Mouse (Mus musculus): ENCODE data around the gene Klk14. TPM values are rescaled to one million over a fixed set of nuclear protein-coding genes. Genes with fewer than 3 reads are reported as not detected.

Klk14 gene
- polyA plus RNA-seq, 1 experiment from 2014 or later, result not detected

- no peaks in the 10 kb centered on the region for H3K9me3 ChIP-seq (ENCODE audit: control insufficient read depth, low read length)
- no peaks in the 10 kb centered on the region for H3K27me3 ChIP-seq (replicated peaks; ENCODE audit: control insufficient read depth, insufficient read depth, low read length)
- H3K4me1 ChIP-seq (replicated peaks; ENCODE audit: control insufficient read depth, insufficient read depth, low read length), result no peaks in the 10 kb centered on the region
- no peak within 1 kb of the TSS for H3K4me3 ChIP-seq (replicated peaks; ENCODE audit: low read length)
- ATAC-seq, result no peak
- H3K27ac ChIP-seq (ENCODE audit: low read length), result no peak within 1 kb of the TSS
- no peak within 1 kb of the TSS for H3K9ac ChIP-seq (replicated peaks; ENCODE audit: low read depth, low read length)
- H3K36me3 ChIP-seq (ENCODE audit: control insufficient read depth, insufficient read depth), result no peaks in the 10 kb centered on the region
- WGBS, result 54% methylated on average over 4 of the region's 4 CpGs
- no peak within 1 kb of the TSS for H3K4me2 ChIP-seq (ENCODE audit: low read length)
Measured at GRCm38 (mm10) chr7:43712267-43712666, 22.0 kb downstream of the Klk14 start, which contains the start of gene Klk13. Klk13 (plus strand) TSS chr7:43712567.

DNA sequence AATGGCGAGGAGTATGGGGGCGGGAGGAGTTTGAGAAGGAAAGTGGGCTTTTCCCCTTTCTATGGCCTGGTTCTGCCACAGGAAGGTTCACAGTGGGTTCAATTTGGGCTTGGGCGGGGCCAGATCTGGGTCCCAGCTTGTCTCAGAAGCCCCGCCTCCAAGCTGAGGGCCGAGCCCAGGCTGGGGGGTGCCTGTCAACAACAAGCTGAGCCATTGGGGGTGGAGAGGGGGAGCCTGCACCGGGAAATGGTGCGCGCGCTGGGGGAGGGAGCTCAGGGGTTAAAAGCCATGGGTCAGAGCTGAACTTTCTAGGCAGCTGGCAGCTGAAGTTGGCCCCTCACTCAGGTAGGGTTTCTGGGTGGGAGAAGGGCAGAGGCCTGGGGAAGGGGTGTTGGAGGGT lies 22.7 kb downstream of the Klk14 start:
- Histone ChIP-seq H3K9me3 (ENCODE audit: control insufficient read depth, low read length) (no peaks in the 10 kb centered on the region), H3K27me3 (replicated peaks; ENCODE audit: control insufficient read depth, insufficient read depth, low read length) (no peaks in the 10 kb centered on the region), H3K36me3 (ENCODE audit: control insufficient read depth, insufficient read depth) (no peaks in the 10 kb centered on the region), H3K9ac (replicated peaks; ENCODE audit: low read depth, low read length) (no peak overlapping the region), H3K4me1 (replicated peaks; ENCODE audit: control insufficient read depth, insufficient read depth, low read length) (no peaks in the 10 kb centered on the region), H3K4me2 (ENCODE audit: low read length) (no peak overlapping the region), H3K27ac (ENCODE audit: low read length) (no peak overlapping the region), H3K4me3 (replicated peaks; ENCODE audit: low read length) (no peak overlapping the region)
- ATAC-seq, result no peak
- 12% methylated on average over 9 of the region's 9 CpGs for WGBS

DNA sequence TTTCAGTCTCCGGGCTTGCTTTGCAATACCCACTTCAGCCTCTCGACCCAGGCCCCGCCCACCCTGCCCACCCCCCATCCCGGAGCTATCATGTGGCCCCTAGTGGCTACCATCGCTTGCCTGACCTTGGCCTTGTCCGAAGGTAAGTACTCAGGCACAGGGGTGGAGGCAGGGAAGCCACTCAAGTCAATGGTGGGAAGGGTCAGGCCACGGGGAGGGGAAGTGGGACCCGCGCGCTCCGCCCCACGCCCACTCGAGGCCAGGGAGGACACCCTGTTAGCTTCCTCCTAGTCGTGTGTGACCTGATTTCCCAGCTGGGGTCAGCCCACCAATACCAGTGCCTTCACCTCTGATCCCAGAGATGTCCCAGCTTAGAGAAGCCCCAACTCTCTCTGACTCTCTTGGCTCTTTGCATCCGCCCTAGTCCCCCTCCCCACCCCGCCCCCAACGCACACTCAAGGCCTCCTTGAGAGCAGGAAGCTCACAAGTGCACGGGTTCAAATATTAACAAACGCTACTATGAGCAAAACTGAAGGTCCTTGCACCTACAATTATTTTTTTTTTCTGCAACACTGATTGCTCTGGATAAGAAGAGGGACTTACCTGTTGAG lies 23.6 kb downstream of the Klk14 start:
- WGBS, result 8% methylated on average over 17 of the region's 19 CpGs
- Histone ChIP-seq H3K27me3 (replicated peaks; ENCODE audit: control insufficient read depth, insufficient read depth, low read length) (no peaks in the 10 kb centered on the region), H3K4me3 (replicated peaks; ENCODE audit: low read length) (no peak overlapping the region), H3K36me3 (ENCODE audit: control insufficient read depth, insufficient read depth) (no peaks in the 10 kb centered on the region), H3K4me2 (ENCODE audit: low read length) (no peak overlapping the region; the same call in 1 of the 2 replicates), H3K9me3 (ENCODE audit: control insufficient read depth, low read length) (no peaks in the 10 kb centered on the region), H3K9ac (replicated peaks; ENCODE audit: low read depth, low read length) (no peak overlapping the region), H3K4me1 (replicated peaks; ENCODE audit: control insufficient read depth, insufficient read depth, low read length) (no peaks in the 10 kb centered on the region), H3K27ac (ENCODE audit: low read length) (no peak overlapping the region)
- ATAC-seq, result no peak

Other genes with a start within 250 kb of the Klk14 start
- gene Cldnd2, start 249.6 kb upstream of the Klk14 start, polyA plus RNA-seq (2015; fragmentation: Nextera tagmentation; extraction: Ambion mirVana), result not detected in 2 replicates
- gene Etfb, start 246.3 kb upstream of the Klk14 start, polyA plus RNA-seq (2015; fragmentation: Nextera tagmentation; extraction: Ambion mirVana), result 123 and 127 TPM in 2 replicates
- 0.42 TPM in 1 of 2 replicates, not detected in the other for gene Gm45233, start 246.3 kb upstream of the Klk14 start, polyA plus RNA-seq (2015; fragmentation: Nextera tagmentation; extraction: Ambion mirVana)
- gene Vsig10l, start 227.3 kb upstream of the Klk14 start, polyA plus RNA-seq (2015; fragmentation: Nextera tagmentation; extraction: Ambion mirVana), result 5.5 and 7.3 TPM in 2 replicates
- 4.3 and 4.5 TPM in 2 replicates for gene Iglon5, start 200.3 kb upstream of the Klk14 start, polyA plus RNA-seq (2015; fragmentation: Nextera tagmentation; extraction: Ambion mirVana)
- not detected in 2 replicates for gene 4931406B18Rik, start 184.5 kb upstream of the Klk14 start, polyA plus RNA-seq (2015; fragmentation: Nextera tagmentation; extraction: Ambion mirVana)
- gene Cd33, start 146.0 kb upstream of the Klk14 start, polyA plus RNA-seq (2015; fragmentation: Nextera tagmentation; extraction: Ambion mirVana), result 0.92 and 1.9 TPM in 2 replicates
- gene Zfp658, start 128.2 kb upstream of the Klk14 start, polyA plus RNA-seq (2015; fragmentation: Nextera tagmentation; extraction: Ambion mirVana), result 12.5 TPM in 2 replicates
- gene Zfp719, start 110.8 kb upstream of the Klk14 start, polyA plus RNA-seq (2015; fragmentation: Nextera tagmentation; extraction: Ambion mirVana), result 18.5 and 20.9 TPM in 2 replicates
- gene Zfp819, start 83.2 kb upstream of the Klk14 start, polyA plus RNA-seq (2015; fragmentation: Nextera tagmentation; extraction: Ambion mirVana), result 0.23 and 0.26 TPM in 2 replicates
- gene Ceacam18, start 55.7 kb upstream of the Klk14 start, polyA plus RNA-seq (2015; fragmentation: Nextera tagmentation; extraction: Ambion mirVana), result not detected in 2 replicates
- 0.12 and 0.29 TPM in 2 replicates for gene Siglece, start 30.3 kb upstream of the Klk14 start, polyA plus RNA-seq (2015; fragmentation: Nextera tagmentation; extraction: Ambion mirVana)
- gene Ctu1, start 18.4 kb upstream of the Klk14 start, polyA plus RNA-seq (2015; fragmentation: Nextera tagmentation; extraction: Ambion mirVana), result 29.3 and 31.9 TPM in 2 replicates
- gene Klk13, start 22.1 kb downstream of the Klk14 start, polyA plus RNA-seq (2015; fragmentation: Nextera tagmentation; extraction: Ambion mirVana), result not detected in 2 replicates
- gene Klk12, start 78.5 kb downstream of the Klk14 start, polyA plus RNA-seq (2015; fragmentation: Nextera tagmentation; extraction: Ambion mirVana), result not detected in 2 replicates
- gene Klk11, start 84.2 kb downstream of the Klk14 start, polyA plus RNA-seq (2015; fragmentation: Nextera tagmentation; extraction: Ambion mirVana), result not detected in 2 replicates
- 0.35 TPM in 2 replicates for gene Klk10, start 90.6 kb downstream of the Klk14 start, polyA plus RNA-seq (2015; fragmentation: Nextera tagmentation; extraction: Ambion mirVana)
- 0.23 TPM in 1 of 2 replicates, not detected in the other for gene Klk9, start 101.5 kb downstream of the Klk14 start, polyA plus RNA-seq (2015; fragmentation: Nextera tagmentation; extraction: Ambion mirVana)
- 5.8 and 6.8 TPM in 2 replicates for gene Klk8, start 107.2 kb downstream of the Klk14 start, polyA plus RNA-seq (2015; fragmentation: Nextera tagmentation; extraction: Ambion mirVana)
- gene Klk7, start 120.9 kb downstream of the Klk14 start, polyA plus RNA-seq (2015; fragmentation: Nextera tagmentation; extraction: Ambion mirVana), result not detected in 2 replicates
- not detected in 2 replicates for gene Klk6, start 134.1 kb downstream of the Klk14 start, polyA plus RNA-seq (2015; fragmentation: Nextera tagmentation; extraction: Ambion mirVana)
- not detected in 2 replicates for gene Klk5, start 151.6 kb downstream of the Klk14 start, polyA plus RNA-seq (2015; fragmentation: Nextera tagmentation; extraction: Ambion mirVana)
- 0.33 and 0.46 TPM in 2 replicates for gene Klk4, start 190.7 kb downstream of the Klk14 start, polyA plus RNA-seq (2015; fragmentation: Nextera tagmentation; extraction: Ambion mirVana)
- gene Klk15, start 243.3 kb downstream of the Klk14 start, polyA plus RNA-seq (2015; fragmentation: Nextera tagmentation; extraction: Ambion mirVana), result not detected in 2 replicates

Data from forebrain, embryonic 16.5 days (tissue).